Mouse (Mus musculus) layer of hippocampus, adult 9-11 months (tissue): ENCODE results near the gene Cep95.
A peak's percentile ranks its signal among the peaks of the same experiment; 100 is the strongest.
"Not testable (repeated sequence)": the region's sequence is repeated elsewhere in the genome, so short reads cannot be mapped to it uniquely, and the experiment has no call there.

Source experiments
- DNase-seq: peaks from one replicate; pipeline ENCODE4 v3.0.0; 2022

The Cep95 gene

GRCm38 (mm10) chr11:106788775-106789459, at the start of gene Cep95, which contains the start of gene Ddx5:
Cep95 (plus strand) TSS chr11:106789252.
Ddx5 (minus strand) TSS chr11:106789185.
- peak; percentile 98 for DNase-seq

GRCm38 (mm10) chr11:106740724-106741123, 48.3 kb upstream of the Cep95 start:
- not testable (repeated sequence) for DNase-seq

- no peak for DNase-seq
These were observed 47.8 kb upstream of the Cep95 start for GRCm38 (mm10) chr11:106741232-106741631.

GRCm38 (mm10) chr11:106741826-106742225, 47.2 kb upstream of the Cep95 start:
- DNase-seq: no peak

- no peak for DNase-seq
These were observed 46.6 kb upstream of the Cep95 start for GRCm38 (mm10) chr11:106742388-106742841.

GRCm38 (mm10) chr11:106744949-106745348, 44.1 kb upstream of the Cep95 start:
- DNase-seq: no peak

- not testable (repeated sequence) for DNase-seq
These were observed 39.4 kb upstream of the Cep95 start for GRCm38 (mm10) chr11:106749557-106750120.

GRCm38 (mm10) chr11:106750121-106750751, 38.8 kb upstream of the Cep95 start, which contains the start of gene Pecam1:
Pecam1 (minus strand) TSS chr11:106750628.
- no peak for DNase-seq

GRCm38 (mm10) chr11:106751039-106752018, 37.7 kb upstream of the Cep95 start, which contains the start of gene Milr1:
Milr1 (plus strand) TSS chr11:106751226.
- DNase-seq: no peak

- DNase-seq: peak; percentile 70
These were observed 36.9 kb upstream of the Cep95 start for GRCm38 (mm10) chr11:106752103-106752502.

- no peak for DNase-seq
These were observed 35.7 kb upstream of the Cep95 start for GRCm38 (mm10) chr11:106753314-106753713.

- DNase-seq: no peak
These were observed 33.5 kb upstream of the Cep95 start for GRCm38 (mm10) chr11:106755583-106755982.

- DNase-seq: peak; percentile 54
These were observed 30.0 kb upstream of the Cep95 start for GRCm38 (mm10) chr11:106759028-106759427.

GRCm38 (mm10) chr11:106760511-106760910, 28.5 kb upstream of the Cep95 start:
- peak; percentile 41 for DNase-seq

- peak; percentile 65 for DNase-seq
These were observed 26.8 kb upstream of the Cep95 start for GRCm38 (mm10) chr11:106762139-106762799.

- no peak for DNase-seq
These were observed 26.3 kb upstream of the Cep95 start for GRCm38 (mm10) chr11:106762800-106763185.

- no peak for DNase-seq
These were observed 22.4 kb upstream of the Cep95 start for GRCm38 (mm10) chr11:106766611-106767162.

GRCm38 (mm10) chr11:106767516-106767915, 21.5 kb upstream of the Cep95 start:
- DNase-seq: no peak

- no peak for DNase-seq
These were observed 18.7 kb upstream of the Cep95 start for GRCm38 (mm10) chr11:106770195-106770974.

GRCm38 (mm10) chr11:106773061-106773460, 16.0 kb upstream of the Cep95 start:
- DNase-seq: no peak

- DNase-seq: no peak
These were observed 12.1 kb upstream of the Cep95 start for GRCm38 (mm10) chr11:106776960-106777359.
